Mouse (Mus musculus): Measurements from ENCODE around the gene Psma3. TPM values are rescaled to one million over a fixed set of nuclear protein-coding genes. Genes with fewer than 3 reads are reported as not detected.
"Not testable (repeated sequence)": the region's sequence is repeated elsewhere in the genome, so short reads cannot be mapped to it uniquely, and the experiment has no call there.

Gene Psma3
- total RNA-seq, 2 experiments from 2014 or later = 286 to 306 TPM

- TF ChIP-seq CTCF (IDR thresholded peaks at IDR 0.05) = no peak
- Histone ChIP-seq H3K27ac (peak overlapping the region; percentile 71), H3K4me3 (no peak overlapping the region)
- intact Hi-C loops (cut with DNase I) = no loop called here
- DNase-seq = no peak
Measured at GRCm38 (mm10) chr12:71006141-71006540, 31.7 kb downstream of the Psma3 start.

- TF ChIP-seq CTCF (IDR thresholded peaks at IDR 0.05) = no peak
- Histone ChIP-seq H3K4me3 (no peak overlapping the region), H3K27ac (peak overlapping the region; percentile 71)
- intact Hi-C loops (cut with DNase I) = no loop called here
- no peak for DNase-seq
Measured at GRCm38 (mm10) chr12:71006901-71007300, 32.5 kb downstream of the Psma3 start.

GRCm38 (mm10) chr12:71009769-71010168 is 35.3 kb downstream of the Psma3 start:
- H3K4me3 ChIP-seq = no peak overlapping the region
- no peak for TF ChIP-seq CTCF (IDR thresholded peaks at IDR 0.05)
- peak overlapping the region; percentile 50; the same call in 1 of the 2 replicates for H3K27ac ChIP-seq
- intact Hi-C loops (cut with DNase I) = no loop called here
- DNase-seq = peak; percentile 62

- H3K27ac ChIP-seq = peak overlapping the region; percentile 98
- H3K4me3 ChIP-seq = peak overlapping the region; percentile 77
- intact Hi-C loops (cut with DNase I) = loop anchor here (2.0 to 5.0 kb wide), 3 partner anchors 37 to 122 kb away; partner anchors contain the start of genes 2700049A03Rik, Psma3 and Timm9
- DNase-seq = no peak
- TF ChIP-seq CTCF (IDR thresholded peaks at IDR 0.05) = no peak
Measured at GRCm38 (mm10) chr12:71014845-71015362, 40.5 kb downstream of the Psma3 start.

- TF ChIP-seq CTCF (IDR thresholded peaks at IDR 0.05) = no peak
- peak within 1 kb of the TSS; percentile 77 for H3K4me3 ChIP-seq
- intact Hi-C loops (cut with DNase I) = loop anchor here (2.0 to 5.0 kb wide), 3 partner anchors 37 to 122 kb away; partner anchors contain the start of genes 2700049A03Rik, Psma3 and Timm9
- H3K27ac ChIP-seq = peak within 1 kb of the TSS; percentile 98
- DNase-seq = peak; percentile 97
Measured at GRCm38 (mm10) chr12:71015363-71016210, 41.2 kb downstream of the Psma3 start, which contains the start of gene Arid4a. Gene Arid4a, plus strand, starts transcription at chr12:71015990.

- intact Hi-C loops (cut with DNase I) = loop anchor here (5.0 kb wide), 2 partner anchors 36 to 121 kb away; partner anchors contain the start of genes 2700049A03Rik and Timm9
Measured at GRCm38 (mm10) chr12:71016211-71016502, 41.7 kb downstream of the Psma3 start.

GRCm38 (mm10) chr12:71016503-71017241 is 42.3 kb downstream of the Psma3 start:
- TF ChIP-seq CTCF (IDR thresholded peaks at IDR 0.05) = no peak
- peak; percentile 69 for DNase-seq
- intact Hi-C loops (cut with DNase I) = loop anchor here (5.0 kb wide), 2 partner anchors 36 to 121 kb away; partner anchors contain the start of genes 2700049A03Rik and Timm9
- Histone ChIP-seq H3K4me3 (peak overlapping the region; percentile 77), H3K27ac (peak overlapping the region; percentile 98)

More at GRCm38 (mm10) chr12:71016211-71016502, 41.7 kb downstream of the Psma3 start:
- peak overlapping the region; percentile 98 for H3K27ac ChIP-seq
- no peak for TF ChIP-seq CTCF (IDR thresholded peaks at IDR 0.05)
- DNase-seq = no peak
- peak overlapping the region; percentile 77 for H3K4me3 ChIP-seq

GRCm38 (mm10) chr12:71017242-71017571 is 42.8 kb downstream of the Psma3 start:
- H3K4me3 ChIP-seq = peak overlapping the region; percentile 77
- TF ChIP-seq CTCF (IDR thresholded peaks at IDR 0.05) = no peak
- DNase-seq = no peak
- H3K27ac ChIP-seq = peak overlapping the region; percentile 98
- intact Hi-C loops (cut with DNase I) = loop anchor here (5.0 kb wide), 2 partner anchors 35 to 120 kb away; partner anchors contain the start of genes 2700049A03Rik and Timm9

GRCm38 (mm10) chr12:71017827-71018226 is 43.4 kb downstream of the Psma3 start:
- DNase-seq = no peak
- TF ChIP-seq CTCF (IDR thresholded peaks at IDR 0.05) = no peak
- Histone ChIP-seq H3K4me3 (peak overlapping the region; percentile 77), H3K27ac (peak overlapping the region; percentile 98; the same call in 1 of the 2 replicates)
- intact Hi-C loops (cut with DNase I) = loop anchor here (5.0 kb wide), 2 partner anchors 34 to 119 kb away; partner anchors contain the start of genes 2700049A03Rik and Timm9

- no peak for TF ChIP-seq CTCF (IDR thresholded peaks at IDR 0.05)
- H3K27ac ChIP-seq = no peak overlapping the region
- intact Hi-C loops (cut with DNase I) = loop anchor here (5.0 kb wide), 2 partner anchors 33 to 118 kb away; partner anchors contain the start of genes 2700049A03Rik and Timm9
- H3K4me3 ChIP-seq = no peak overlapping the region
- DNase-seq = no peak
Measured at GRCm38 (mm10) chr12:71019211-71019610, 44.8 kb downstream of the Psma3 start.

- DNase-seq = no peak
- intact Hi-C loops (cut with DNase I) = no loop called here
- Histone ChIP-seq H3K4me3 (no peak overlapping the region), H3K27ac (no peak overlapping the region)
- no peak for TF ChIP-seq CTCF (IDR thresholded peaks at IDR 0.05)
Measured at GRCm38 (mm10) chr12:71024411-71024810, 50.0 kb downstream of the Psma3 start.

- intact Hi-C loops (cut with DNase I); DNase-seq; H3K27ac ChIP-seq; H3K4me3 ChIP-seq: not testable (repeated sequence)
Measured at GRCm38 (mm10) chr12:71028265-71028664, 53.8 kb downstream of the Psma3 start.

All from gastrocnemius, adult 2 months (tissue).